Mouse (Mus musculus) C2C12 (cell line): Measurements from ENCODE around the gene Tubg1.

Experiments
- CEBPB ChIP-seq: IDR thresholded peaks from one replicate; pipeline ENCODE4 v1.6.1; 2011; ENCODE audit warnings: low read depth, mild to moderate bottlenecking, control low read depth, moderate library complexity
- CTCF ChIP-seq: IDR thresholded peaks from one replicate; pipeline ENCODE4 v1.5.1; 2011; ENCODE audit not compliant: control insufficient read depth, insufficient read depth, insufficient read length
- FOSL1 ChIP-seq: IDR thresholded peaks from one replicate; pipeline ENCODE4 v1.8.0; 2011; ENCODE audit warnings: mild to moderate bottlenecking, low read length; ENCODE audit not compliant: poor library complexity, insufficient read depth, severe bottlenecking
- MAX ChIP-seq: IDR thresholded peaks from one replicate; pipeline ENCODE4 v1.6.1; 2011; ENCODE audit warnings: mild to moderate bottlenecking, control low read depth
- MYOD1 ChIP-seq: IDR thresholded peaks from one replicate; pipeline ENCODE4 v1.6.1; 2011; ENCODE audit warnings: low read depth; ENCODE audit not compliant: control insufficient read depth, insufficient read length
- USF1 ChIP-seq: IDR thresholded peaks from one replicate; pipeline ENCODE4 v1.6.1; 2011; ENCODE audit warnings: low read depth, mild to moderate bottlenecking, control low read depth, moderate library complexity

GRCm38 (mm10) chr11:101167963-101168300 is 48.2 kb downstream of the Tubg1 start:
- TF ChIP-seq MAX = no peak
- TF ChIP-seq CTCF = no peak
- TF ChIP-seq USF1 = no peak
- TF ChIP-seq FOSL1 = no peak
- TF ChIP-seq MYOD1 = no peak
- no peak for TF ChIP-seq CEBPB
